Mouse (Mus musculus) midbrain, embryonic 12.5 days (tissue): Measurements from ENCODE around the gene Gm8764. TPM values are rescaled to one million over a fixed set of nuclear protein-coding genes. Genes with fewer than 3 reads are reported as not detected.
"Not testable (repeated sequence)": the region's sequence is repeated elsewhere in the genome, so short reads cannot be mapped to it uniquely, and the experiment has no call there.

Experiments
- ATAC-seq: fragments of 200-750 bp; cut with Nextera tagmentation; 2 replicates; pipeline ENCODE4 v1.8.0; 2017; ENCODE audit warnings: low read depth, moderate TSS enrichment, moderate library complexity; ENCODE audit not compliant: low FRiP score
- H3K27ac ChIP-seq: fragments of 300-500 bp; sonication (generic); replicated peaks from 2 replicates; pipeline ENCODE4 v1.5.1; 2016; ENCODE audit warnings: mild to moderate bottlenecking
- H3K27me3 ChIP-seq: fragments of 300-500 bp; sonication (generic); 2 replicates; pipeline ENCODE4 v1.6.1; 2016; ENCODE audit warnings: mild to moderate bottlenecking
- H3K36me3 ChIP-seq: fragments of 300-500 bp; sonication (generic); 2 replicates; pipeline ENCODE4 v1.6.1; 2016
- H3K4me1 ChIP-seq: fragments of 300-500 bp; sonication (generic); 2 replicates; pipeline ENCODE4 v1.6.1; 2016
- H3K4me2 ChIP-seq: fragments of 300-500 bp; sonication (generic); replicated peaks from 2 replicates; pipeline ENCODE4 v1.6.1; 2016; ENCODE audit warnings: mild to moderate bottlenecking, moderate library complexity
- H3K4me3 ChIP-seq: fragments of 300-500 bp; sonication (generic); 2 replicates; pipeline ENCODE4 v1.5.1; 2016; ENCODE audit warnings: mild to moderate bottlenecking
- H3K9ac ChIP-seq: fragments of 300-500 bp; sonication (generic); replicated peaks from 2 replicates; pipeline ENCODE4 v1.6.1; 2016; ENCODE audit warnings: mild to moderate bottlenecking, moderate library complexity
- H3K9me3 ChIP-seq: fragments of 300-500 bp; sonication (generic); 2 replicates; pipeline ENCODE4 v1.6.1; 2016; ENCODE audit warnings: mild to moderate bottlenecking
- WGBS: fragments of 180-500 bp; shearing (Covaris S2); methylation state at CpG from one replicate; pipeline ENCODE4 v1.1.7; 2016; 5-methylcytosine and 5-hydroxymethylcytosine counted together
- polyA plus RNA-seq: library from polyadenylated mRNA; unstranded; fragments of >200 nt; fragmentation: Nextera tagmentation; extraction: Ambion mirVana; gene quantifications from 2 replicates; pipeline ENCODE4 v1.2.1, GENCODE M21; 2016

Gene Gm8764
- not detected in 2 replicates for polyA plus RNA-seq

DNA sequence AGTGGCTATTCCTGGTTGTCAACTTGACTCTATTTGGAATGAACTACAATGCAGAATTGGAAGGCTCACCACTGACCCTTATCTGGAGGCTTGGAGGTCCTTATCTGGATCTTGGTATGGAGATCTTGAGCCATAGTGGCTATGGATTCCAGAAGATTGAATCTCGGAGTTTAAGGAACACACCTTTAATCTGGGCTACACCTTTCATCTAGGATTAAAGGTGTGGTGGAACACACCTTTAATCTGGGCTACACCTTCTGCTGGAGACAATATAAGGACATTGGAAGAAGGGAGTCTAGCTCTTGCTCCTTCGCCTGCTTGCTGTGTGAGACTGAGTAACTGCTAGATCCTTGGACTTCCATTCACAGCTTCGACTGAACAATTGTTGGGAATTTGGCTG is at the start of gene Gm8764:
TSS of gene Gm8764 (plus strand) at position 301 of the 400 bp plus-strand sequence.
- not testable (repeated sequence) for H3K4me1 ChIP-seq, H3K4me3 ChIP-seq, H3K4me2 ChIP-seq, H3K9ac ChIP-seq, H3K27me3 ChIP-seq, ATAC-seq, H3K9me3 ChIP-seq, H3K27ac ChIP-seq, H3K36me3 ChIP-seq
- WGBS = no CpG with 5 or more reads among the region's 3 CpGs

DNA sequence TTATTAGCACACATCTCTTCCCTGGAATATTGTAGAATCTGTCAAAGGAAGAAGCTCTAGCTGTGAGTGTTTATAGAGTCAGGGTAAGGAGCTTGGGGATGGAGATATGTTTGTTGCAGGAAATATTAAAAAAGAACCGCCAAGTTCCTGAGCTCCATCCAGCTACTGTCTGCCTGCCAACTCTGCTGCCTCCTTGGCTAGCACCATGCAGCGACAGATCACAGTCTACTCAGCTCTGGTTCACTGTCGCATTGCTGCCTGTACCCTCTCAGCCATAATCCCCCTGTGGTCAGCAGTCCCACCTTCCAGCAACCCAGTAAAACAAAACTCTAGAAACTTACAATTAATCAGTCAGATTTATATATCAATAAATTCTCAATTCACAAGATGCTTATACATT is 49.8 kb upstream of the Gm8764 start:
- Histone ChIP-seq H3K27ac (no peak overlapping the region), H3K36me3 (no peaks in the 10 kb centered on the region), H3K4me3 (no peak overlapping the region), H3K9me3 (no peaks in the 10 kb centered on the region), H3K9ac (no peak overlapping the region), H3K4me2 (no peak overlapping the region), H3K4me1 (no peaks in the 10 kb centered on the region), H3K27me3 (no peaks in the 10 kb centered on the region)
- WGBS = 88% methylated on average over 3 of the region's 3 CpGs
- ATAC-seq = no peak

DNA sequence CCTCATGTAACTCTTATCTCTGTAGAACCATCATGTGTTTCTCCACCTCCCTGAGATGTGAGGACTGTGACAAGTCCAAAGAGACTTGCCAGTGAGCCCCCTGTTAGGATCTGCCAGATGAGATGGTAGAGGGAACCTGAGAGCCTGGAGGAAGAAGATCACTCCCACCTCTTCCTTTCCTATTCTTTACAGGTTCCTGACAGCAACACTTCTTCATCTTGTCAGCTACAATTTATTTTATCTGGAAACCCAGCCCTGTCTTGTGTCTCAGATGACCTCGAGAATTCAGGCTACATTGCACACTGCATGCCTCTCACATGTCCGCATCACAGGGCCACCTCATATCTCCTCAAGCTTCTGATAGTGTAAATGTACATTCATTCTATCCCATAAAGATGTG is 41.5 kb upstream of the Gm8764 start:
- no peak overlapping the region for H3K27ac ChIP-seq
- H3K27me3 ChIP-seq = no peaks in the 10 kb centered on the region
- no peaks in the 10 kb centered on the region for H3K9me3 ChIP-seq
- H3K9ac ChIP-seq = no peak overlapping the region
- no peaks in the 10 kb centered on the region for H3K36me3 ChIP-seq
- ATAC-seq = no peak
- WGBS = 82% methylated on average over 2 of the region's 2 CpGs
- no peak overlapping the region for H3K4me3 ChIP-seq
- no peaks in the 10 kb centered on the region for H3K4me1 ChIP-seq
- H3K4me2 ChIP-seq = no peak overlapping the region

DNA sequence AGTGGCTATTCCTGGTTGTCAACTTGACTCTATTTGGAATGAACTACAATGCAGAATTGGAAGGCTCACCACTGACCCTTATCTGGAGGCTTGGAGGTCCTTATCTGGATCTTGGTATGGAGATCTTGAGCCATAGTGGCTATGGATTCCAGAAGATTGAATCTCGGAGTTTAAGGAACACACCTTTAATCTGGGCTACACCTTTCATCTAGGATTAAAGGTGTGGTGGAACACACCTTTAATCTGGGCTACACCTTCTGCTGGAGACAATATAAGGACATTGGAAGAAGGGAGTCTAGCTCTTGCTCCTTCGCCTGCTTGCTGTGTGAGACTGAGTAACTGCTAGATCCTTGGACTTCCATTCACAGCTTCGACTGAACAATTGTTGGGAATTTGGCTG is 17.1 kb upstream of the Gm8764 start, which contains the start of gene Gm21293:
TSS of gene Gm21293 (plus strand) at position 301 of the 400 bp plus-strand sequence.
- not testable (repeated sequence) for H3K4me1 ChIP-seq, H3K9ac ChIP-seq, H3K36me3 ChIP-seq, H3K4me2 ChIP-seq, H3K27ac ChIP-seq, H3K9me3 ChIP-seq, H3K27me3 ChIP-seq, ATAC-seq, H3K4me3 ChIP-seq
- no CpG with 5 or more reads among the region's 3 CpGs for WGBS

DNA sequence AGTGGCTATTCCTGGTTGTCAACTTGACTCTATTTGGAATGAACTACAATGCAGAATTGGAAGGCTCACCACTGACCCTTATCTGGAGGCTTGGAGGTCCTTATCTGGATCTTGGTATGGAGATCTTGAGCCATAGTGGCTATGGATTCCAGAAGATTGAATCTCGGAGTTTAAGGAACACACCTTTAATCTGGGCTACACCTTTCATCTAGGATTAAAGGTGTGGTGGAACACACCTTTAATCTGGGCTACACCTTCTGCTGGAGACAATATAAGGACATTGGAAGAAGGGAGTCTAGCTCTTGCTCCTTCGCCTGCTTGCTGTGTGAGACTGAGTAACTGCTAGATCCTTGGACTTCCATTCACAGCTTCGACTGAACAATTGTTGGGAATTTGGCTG is 8.6 kb upstream of the Gm8764 start, which contains the start of gene Gm6763:
TSS of gene Gm6763 (plus strand) at position 301 of the 400 bp plus-strand sequence.
- no CpG with 5 or more reads among the region's 3 CpGs for WGBS
- H3K27ac ChIP-seq, H3K4me2 ChIP-seq, ATAC-seq, H3K4me1 ChIP-seq, H3K9me3 ChIP-seq, H3K36me3 ChIP-seq, H3K9ac ChIP-seq, H3K27me3 ChIP-seq, H3K4me3 ChIP-seq: not testable (repeated sequence)

DNA sequence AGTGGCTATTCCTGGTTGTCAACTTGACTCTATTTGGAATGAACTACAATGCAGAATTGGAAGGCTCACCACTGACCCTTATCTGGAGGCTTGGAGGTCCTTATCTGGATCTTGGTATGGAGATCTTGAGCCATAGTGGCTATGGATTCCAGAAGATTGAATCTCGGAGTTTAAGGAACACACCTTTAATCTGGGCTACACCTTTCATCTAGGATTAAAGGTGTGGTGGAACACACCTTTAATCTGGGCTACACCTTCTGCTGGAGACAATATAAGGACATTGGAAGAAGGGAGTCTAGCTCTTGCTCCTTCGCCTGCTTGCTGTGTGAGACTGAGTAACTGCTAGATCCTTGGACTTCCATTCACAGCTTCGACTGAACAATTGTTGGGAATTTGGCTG is 8.4 kb downstream of the Gm8764 start, which contains the start of gene Gm21304:
TSS of gene Gm21304 (plus strand) at position 301 of the 400 bp plus-strand sequence.
- not testable (repeated sequence) for H3K4me1 ChIP-seq, H3K9me3 ChIP-seq, H3K4me3 ChIP-seq, H3K27me3 ChIP-seq, H3K4me2 ChIP-seq, H3K9ac ChIP-seq, ATAC-seq, H3K36me3 ChIP-seq, H3K27ac ChIP-seq
- no CpG with 5 or more reads among the region's 3 CpGs for WGBS

DNA sequence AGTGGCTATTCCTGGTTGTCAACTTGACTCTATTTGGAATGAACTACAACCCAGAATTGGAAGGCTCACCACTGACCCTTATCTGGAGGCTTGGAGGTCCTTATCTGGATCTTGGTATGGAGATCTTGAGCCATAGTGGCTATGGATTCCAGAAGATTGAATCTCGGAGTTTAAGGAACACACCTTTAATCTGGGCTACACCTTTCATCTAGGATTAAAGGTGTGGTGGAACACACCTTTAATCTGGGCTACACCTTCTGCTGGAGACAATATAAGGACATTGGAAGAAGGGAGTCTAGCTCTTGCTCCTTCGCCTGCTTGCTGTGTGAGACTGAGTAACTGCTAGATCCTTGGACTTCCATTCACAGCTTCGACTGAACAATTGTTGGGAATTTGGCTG is 16.9 kb downstream of the Gm8764 start, which contains the start of gene Gm21312:
TSS of gene Gm21312 (plus strand) at position 301 of the 400 bp plus-strand sequence.
- H3K36me3 ChIP-seq, H3K4me1 ChIP-seq, H3K27ac ChIP-seq, H3K4me2 ChIP-seq, H3K9ac ChIP-seq, H3K4me3 ChIP-seq, H3K9me3 ChIP-seq, ATAC-seq, H3K27me3 ChIP-seq: not testable (repeated sequence)
- WGBS = no CpG with 5 or more reads among the region's 3 CpGs

DNA sequence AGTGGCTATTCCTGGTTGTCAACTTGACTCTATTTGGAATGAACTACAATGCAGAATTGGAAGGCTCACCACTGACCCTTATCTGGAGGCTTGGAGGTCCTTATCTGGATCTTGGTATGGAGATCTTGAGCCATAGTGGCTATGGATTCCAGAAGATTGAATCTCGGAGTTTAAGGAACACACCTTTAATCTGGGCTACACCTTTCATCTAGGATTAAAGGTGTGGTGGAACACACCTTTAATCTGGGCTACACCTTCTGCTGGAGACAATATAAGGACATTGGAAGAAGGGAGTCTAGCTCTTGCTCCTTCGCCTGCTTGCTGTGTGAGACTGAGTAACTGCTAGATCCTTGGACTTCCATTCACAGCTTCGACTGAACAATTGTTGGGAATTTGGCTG is 25.4 kb downstream of the Gm8764 start, which contains the start of gene Gm20765:
TSS of gene Gm20765 (plus strand) at position 301 of the 400 bp plus-strand sequence.
- H3K9ac ChIP-seq, H3K27ac ChIP-seq, H3K4me3 ChIP-seq, H3K9me3 ChIP-seq, H3K27me3 ChIP-seq, H3K4me2 ChIP-seq, H3K36me3 ChIP-seq, ATAC-seq, H3K4me1 ChIP-seq: not testable (repeated sequence)
- WGBS = no CpG with 5 or more reads among the region's 3 CpGs

DNA sequence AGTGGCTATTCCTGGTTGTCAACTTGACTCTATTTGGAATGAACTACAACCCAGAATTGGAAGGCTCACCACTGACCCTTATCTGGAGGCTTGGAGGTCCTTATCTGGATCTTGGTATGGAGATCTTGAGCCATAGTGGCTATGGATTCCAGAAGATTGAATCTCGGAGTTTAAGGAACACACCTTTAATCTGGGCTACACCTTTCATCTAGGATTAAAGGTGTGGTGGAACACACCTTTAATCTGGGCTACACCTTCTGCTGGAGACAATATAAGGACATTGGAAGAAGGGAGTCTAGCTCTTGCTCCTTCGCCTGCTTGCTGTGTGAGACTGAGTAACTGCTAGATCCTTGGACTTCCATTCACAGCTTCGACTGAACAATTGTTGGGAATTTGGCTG is 33.9 kb downstream of the Gm8764 start, which contains the start of gene Gm4340:
TSS of gene Gm4340 (plus strand) at position 301 of the 400 bp plus-strand sequence.
- H3K4me2 ChIP-seq, ATAC-seq, H3K9me3 ChIP-seq, H3K9ac ChIP-seq, H3K4me1 ChIP-seq, H3K27me3 ChIP-seq, H3K27ac ChIP-seq, H3K36me3 ChIP-seq, H3K4me3 ChIP-seq: not testable (repeated sequence)
- no CpG with 5 or more reads among the region's 3 CpGs for WGBS

DNA sequence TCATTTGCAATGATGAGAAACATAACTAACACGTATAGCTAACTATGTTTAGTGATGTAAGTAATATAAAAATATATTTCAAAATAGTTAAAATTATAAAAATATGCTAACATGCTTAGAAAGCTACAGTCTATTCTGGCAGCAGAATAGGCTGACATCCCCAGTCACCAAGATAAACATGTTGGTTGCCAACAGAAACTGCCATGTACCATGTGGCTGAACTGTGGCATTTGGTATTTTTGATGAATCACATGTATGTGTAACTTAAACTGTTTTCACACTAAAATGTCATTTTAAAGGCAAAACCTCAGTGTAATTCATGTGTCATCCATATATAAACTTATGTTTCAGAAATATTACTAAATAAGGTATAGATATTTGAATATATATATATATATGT is 49.8 kb downstream of the Gm8764 start:
- Histone ChIP-seq H3K9me3 (no peaks in the 10 kb centered on the region), H3K4me3 (no peak overlapping the region), H3K36me3 (no peaks in the 10 kb centered on the region), H3K27me3 (no peaks in the 10 kb centered on the region), H3K27ac (no peak overlapping the region), H3K4me1 (no peaks in the 10 kb centered on the region), H3K9ac (no peak overlapping the region), H3K4me2 (no peak overlapping the region)
- no peak for ATAC-seq
- WGBS = 90% methylated on average over 1 of the region's 1 CpGs

DNA sequence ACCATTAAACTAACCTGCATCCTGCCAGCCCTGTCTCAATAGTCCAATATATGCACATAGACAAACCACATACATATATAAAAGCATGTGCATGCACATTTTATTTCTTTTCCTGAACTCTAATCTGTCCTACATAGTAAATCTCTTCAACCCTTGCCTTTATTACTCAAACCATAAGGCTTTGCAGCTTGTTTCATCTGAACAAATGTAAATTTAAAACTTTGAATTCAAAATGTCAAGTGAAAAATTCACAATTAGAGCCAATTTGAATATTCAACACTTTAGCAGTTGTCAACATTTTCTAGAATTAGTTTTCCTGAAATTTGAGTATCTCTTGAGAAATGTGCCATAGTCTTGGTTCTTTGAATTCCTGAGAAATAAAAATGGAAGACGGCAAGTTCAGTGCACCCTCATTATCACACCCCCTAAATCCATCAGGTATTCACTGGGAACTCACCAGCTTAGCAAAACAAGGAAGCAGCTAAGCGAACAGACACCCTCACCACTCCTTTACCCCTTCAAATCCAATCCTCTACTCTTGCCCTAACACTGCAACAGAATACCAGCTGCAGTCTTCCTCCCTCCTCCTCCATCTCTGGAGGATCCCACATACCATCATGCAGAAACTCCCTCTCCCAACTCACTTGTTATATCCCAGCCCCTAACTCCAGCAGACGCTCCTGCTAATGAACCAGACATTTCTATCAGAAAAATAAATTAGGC is 50.6 kb downstream of the Gm8764 start:
- Histone ChIP-seq H3K4me2 (no peak overlapping the region), H3K9me3 (no peaks in the 10 kb centered on the region), H3K4me1 (no peaks in the 10 kb centered on the region), H3K36me3 (no peaks in the 10 kb centered on the region), H3K27me3 (no peaks in the 10 kb centered on the region), H3K27ac (no peak overlapping the region), H3K9ac (no peak overlapping the region), H3K4me3 (no peak overlapping the region)
- no peak for ATAC-seq
- WGBS = 81% methylated on average over 3 of the region's 3 CpGs
